Mouse (Mus musculus): ENCODE measurements around the gene Plekhf1. TPM values are rescaled to one million over a fixed set of nuclear protein-coding genes. Genes with fewer than 3 reads are reported as not detected.

Gene Plekhf1
- polyA plus RNA-seq, 1 experiment from 2014 or later = 0.81 TPM

GRCm38 (mm10) chr7:38212651-38213062, 15.2 kb downstream of the Plekhf1 start:
- H3K4me1 ChIP-seq (ENCODE audit: control insufficient read depth, insufficient read depth, low read length) = no peaks in the 10 kb centered on the region
- no peaks in the 10 kb centered on the region for H3K9me3 ChIP-seq (replicated peaks; ENCODE audit: control insufficient read depth, low read length)
- H3K9ac ChIP-seq (ENCODE audit: low read length) = no peak overlapping the region
- ATAC-seq (no peak), DNase-seq (ENCODE audit: low spot score) (no peak)
- H3K27me3 ChIP-seq (replicated peaks; ENCODE audit: control insufficient read depth, insufficient read depth, low read length) = no peaks in the 10 kb centered on the region
- H3K4me2 ChIP-seq (ENCODE audit: low read length) = no peak overlapping the region
- no peaks in the 10 kb centered on the region for H3K36me3 ChIP-seq (ENCODE audit: control insufficient read depth, insufficient read depth, low read length)
- H3K4me3 ChIP-seq (ENCODE audit: low read depth, low read length) = no peak overlapping the region
- WGBS = 63% methylated on average over 2 of the region's 3 CpGs
- no peak overlapping the region for H3K27ac ChIP-seq (ENCODE audit: low read depth, low read length)

- no peak for DNase-seq (ENCODE audit: low spot score)
- Histone ChIP-seq H3K36me3 (ENCODE audit: control insufficient read depth, insufficient read depth, low read length) (no peaks in the 10 kb centered on the region), H3K4me2 (ENCODE audit: low read length) (no peak overlapping the region), H3K4me1 (ENCODE audit: control insufficient read depth, insufficient read depth, low read length) (no peaks in the 10 kb centered on the region), H3K9me3 (replicated peaks; ENCODE audit: control insufficient read depth, low read length) (no peaks in the 10 kb centered on the region), H3K27me3 (replicated peaks; ENCODE audit: control insufficient read depth, insufficient read depth, low read length) (no peaks in the 10 kb centered on the region), H3K27ac (ENCODE audit: low read depth, low read length) (no peak overlapping the region), H3K4me3 (ENCODE audit: low read depth, low read length) (no peak overlapping the region), H3K9ac (ENCODE audit: low read length) (no peak overlapping the region)
- ATAC-seq = no peak
- WGBS = 79% methylated on average over 11 of the region's 11 CpGs
Observed at GRCm38 (mm10) chr7:38209478-38210152, 18.2 kb downstream of the Plekhf1 start.

DNA sequence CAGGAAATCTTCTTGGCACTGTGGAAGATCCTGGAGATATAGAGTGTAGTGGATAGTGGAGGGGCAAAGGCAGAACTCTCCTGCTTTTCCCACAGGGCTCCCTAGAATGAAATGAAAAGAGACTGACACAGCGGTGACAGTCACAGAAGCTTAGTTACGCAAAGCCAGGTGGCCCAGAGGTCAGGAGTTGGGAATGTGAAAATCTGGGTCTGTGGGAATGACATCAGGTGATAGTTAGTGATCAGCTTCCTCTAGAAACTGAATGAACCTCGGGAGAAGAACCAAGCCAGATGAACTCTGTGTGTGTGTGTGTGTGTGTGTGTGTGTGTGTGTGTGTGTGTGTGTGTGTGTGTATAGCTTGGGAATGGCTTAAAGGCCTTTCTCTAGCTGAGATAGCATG, 18.8 kb downstream of the Plekhf1 start:
- no peaks in the 10 kb centered on the region for H3K4me1 ChIP-seq (ENCODE audit: control insufficient read depth, insufficient read depth, low read length)
- ATAC-seq (no peak), DNase-seq (ENCODE audit: low spot score) (no peak)
- H3K36me3 ChIP-seq (ENCODE audit: control insufficient read depth, insufficient read depth, low read length) = no peaks in the 10 kb centered on the region
- WGBS = 77% methylated on average over 3 of the region's 3 CpGs
- no peak overlapping the region for H3K27ac ChIP-seq (ENCODE audit: low read depth, low read length)
- H3K27me3 ChIP-seq (replicated peaks; ENCODE audit: control insufficient read depth, insufficient read depth, low read length) = no peaks in the 10 kb centered on the region
- no peak overlapping the region for H3K9ac ChIP-seq (ENCODE audit: low read length)
- no peak overlapping the region for H3K4me2 ChIP-seq (ENCODE audit: low read length)
- H3K9me3 ChIP-seq (replicated peaks; ENCODE audit: control insufficient read depth, low read length) = no peaks in the 10 kb centered on the region
- H3K4me3 ChIP-seq (ENCODE audit: low read depth, low read length) = no peak overlapping the region

DNA sequence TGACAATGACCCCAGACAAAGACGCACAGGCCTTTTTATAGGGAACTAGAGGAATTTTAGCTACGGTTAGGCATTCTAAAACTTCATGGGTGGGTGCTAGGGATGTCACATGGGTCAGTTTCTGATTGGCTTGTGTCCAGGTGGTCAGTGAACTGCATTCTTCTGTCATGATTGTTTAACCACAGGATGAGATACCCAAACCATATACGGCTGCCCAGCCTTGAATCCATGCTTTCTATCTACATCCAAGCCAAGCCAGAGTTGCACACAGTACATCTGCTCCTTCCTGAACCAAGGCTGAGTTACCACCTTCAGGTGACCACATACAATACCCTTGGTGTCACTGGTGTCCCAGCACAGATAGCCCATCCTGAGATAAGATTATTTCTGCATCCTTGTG, 21.3 kb downstream of the Plekhf1 start:
- WGBS = 82% methylated on average over 3 of the region's 3 CpGs
- Histone ChIP-seq H3K4me1 (ENCODE audit: control insufficient read depth, insufficient read depth, low read length) (no peaks in the 10 kb centered on the region), H3K4me3 (ENCODE audit: low read depth, low read length) (no peak overlapping the region), H3K9ac (ENCODE audit: low read length) (no peak overlapping the region), H3K36me3 (ENCODE audit: control insufficient read depth, insufficient read depth, low read length) (no peaks in the 10 kb centered on the region), H3K4me2 (ENCODE audit: low read length) (no peak overlapping the region), H3K9me3 (replicated peaks; ENCODE audit: control insufficient read depth, low read length) (no peaks in the 10 kb centered on the region), H3K27ac (ENCODE audit: low read depth, low read length) (no peak overlapping the region), H3K27me3 (replicated peaks; ENCODE audit: control insufficient read depth, insufficient read depth, low read length) (no peaks in the 10 kb centered on the region)
- ATAC-seq (no peak), DNase-seq (ENCODE audit: low spot score) (no peak)

DNA sequence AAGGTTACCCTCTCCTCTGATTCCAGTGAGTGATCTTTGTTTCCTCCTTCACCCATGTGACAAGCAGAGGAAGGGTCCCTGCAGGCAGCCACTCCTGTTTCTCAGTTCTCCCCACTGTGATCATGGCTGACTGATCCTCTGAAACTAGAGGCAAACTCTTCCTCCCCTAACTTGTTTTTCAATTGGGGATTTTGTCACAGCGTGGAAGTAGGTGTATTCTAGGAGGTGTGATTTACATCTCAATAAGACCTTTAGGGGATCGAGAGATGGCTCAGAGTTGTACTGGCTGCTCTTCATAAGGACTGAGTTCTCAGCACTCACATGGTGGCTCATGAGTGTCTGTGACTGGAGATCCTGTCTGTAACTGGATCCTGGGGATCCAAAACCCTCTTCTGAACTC, 22.0 kb downstream of the Plekhf1 start:
- Histone ChIP-seq H3K27ac (ENCODE audit: low read depth, low read length) (no peak overlapping the region), H3K36me3 (ENCODE audit: control insufficient read depth, insufficient read depth, low read length) (no peaks in the 10 kb centered on the region), H3K4me1 (ENCODE audit: control insufficient read depth, insufficient read depth, low read length) (no peaks in the 10 kb centered on the region), H3K9me3 (replicated peaks; ENCODE audit: control insufficient read depth, low read length) (no peaks in the 10 kb centered on the region), H3K9ac (ENCODE audit: low read length) (no peak overlapping the region), H3K4me2 (ENCODE audit: low read length) (no peak overlapping the region), H3K4me3 (ENCODE audit: low read depth, low read length) (no peak overlapping the region), H3K27me3 (replicated peaks; ENCODE audit: control insufficient read depth, insufficient read depth, low read length) (no peaks in the 10 kb centered on the region)
- no peak for DNase-seq (ENCODE audit: low spot score)
- 27% methylated on average over 2 of the region's 2 CpGs for WGBS
- ATAC-seq = no peak

- ATAC-seq (no peak), DNase-seq (ENCODE audit: low spot score) (no peak)
- peaks cover 3% of the 10 kb centered on the region; the same call in 1 of the 2 replicates for H3K4me1 ChIP-seq (ENCODE audit: control insufficient read depth, insufficient read depth, low read length)
- no peaks in the 10 kb centered on the region for H3K27me3 ChIP-seq (replicated peaks; ENCODE audit: control insufficient read depth, insufficient read depth, low read length)
- H3K4me2 ChIP-seq (ENCODE audit: low read length) = no peak overlapping the region
- WGBS = 89% methylated on average over 6 of the region's 6 CpGs
- H3K9me3 ChIP-seq (replicated peaks; ENCODE audit: control insufficient read depth, low read length) = no peaks in the 10 kb centered on the region
- no peaks in the 10 kb centered on the region for H3K36me3 ChIP-seq (ENCODE audit: control insufficient read depth, insufficient read depth, low read length)
- no peak overlapping the region for H3K27ac ChIP-seq (ENCODE audit: low read depth, low read length)
- no peak overlapping the region for H3K4me3 ChIP-seq (ENCODE audit: low read depth, low read length)
- H3K9ac ChIP-seq (ENCODE audit: low read length) = no peak overlapping the region
Observed at GRCm38 (mm10) chr7:38204314-38204713, 23.5 kb downstream of the Plekhf1 start.

DNA sequence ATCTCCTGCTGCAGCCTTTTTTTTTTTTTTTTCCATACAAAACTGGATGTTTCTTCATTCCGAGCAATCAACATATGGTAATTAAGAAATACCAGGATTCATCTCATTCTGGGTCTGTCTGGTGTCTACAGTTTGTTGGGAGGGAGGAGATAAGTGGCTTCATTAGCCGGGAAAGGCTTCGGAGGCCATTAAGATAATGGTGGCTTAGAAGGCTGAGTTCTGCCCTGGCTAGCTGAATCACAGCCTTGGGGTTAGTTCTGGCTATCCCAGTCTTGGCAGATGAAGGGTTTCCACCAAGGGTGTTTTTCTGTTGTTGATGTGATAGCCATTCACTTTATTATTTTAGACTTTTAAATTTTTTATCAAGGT, 26.5 kb downstream of the Plekhf1 start:
- 26% methylated on average over 3 of the region's 3 CpGs for WGBS
- Histone ChIP-seq H3K4me3 (ENCODE audit: low read depth, low read length) (no peak overlapping the region), H3K27me3 (replicated peaks; ENCODE audit: control insufficient read depth, insufficient read depth, low read length) (no peaks in the 10 kb centered on the region), H3K4me2 (ENCODE audit: low read length) (no peak overlapping the region; the same call in 1 of the 2 replicates), H3K9ac (ENCODE audit: low read length) (no peak overlapping the region), H3K36me3 (ENCODE audit: control insufficient read depth, insufficient read depth, low read length) (no peaks in the 10 kb centered on the region), H3K27ac (ENCODE audit: low read depth, low read length) (0 out of 2 replicates have a peak overlapping the region, but pooled peaks have one; percentile 67), H3K4me1 (ENCODE audit: control insufficient read depth, insufficient read depth, low read length) (peaks cover 3% of the 10 kb centered on the region; the same call in 1 of the 2 replicates), H3K9me3 (replicated peaks; ENCODE audit: control insufficient read depth, low read length) (no peaks in the 10 kb centered on the region)
- ATAC-seq = peak; percentile 11; the same call in 1 of the 2 replicates
- DNase-seq (ENCODE audit: low spot score) = no peak

- H3K4me1 ChIP-seq (ENCODE audit: control insufficient read depth, insufficient read depth, low read length) = peaks cover 3% of the 10 kb centered on the region; the same call in 1 of the 2 replicates
- WGBS = 2% methylated on average over 28 of the region's 28 CpGs
- H3K4me2 ChIP-seq (ENCODE audit: low read length) = peak overlapping the region; percentile 45
- H3K9ac ChIP-seq (ENCODE audit: low read length) = peak overlapping the region; percentile 18
- H3K36me3 ChIP-seq (ENCODE audit: control insufficient read depth, insufficient read depth, low read length) = no peaks in the 10 kb centered on the region
- ATAC-seq (peak; percentile 90), DNase-seq (ENCODE audit: low spot score) (peak; percentile 90)
- no peaks in the 10 kb centered on the region for H3K9me3 ChIP-seq (replicated peaks; ENCODE audit: control insufficient read depth, low read length)
- H3K4me3 ChIP-seq (ENCODE audit: low read depth, low read length) = peak overlapping the region; percentile 13
- peak overlapping the region; percentile 67 for H3K27ac ChIP-seq (ENCODE audit: low read depth, low read length)
- no peaks in the 10 kb centered on the region for H3K27me3 ChIP-seq (replicated peaks; ENCODE audit: control insufficient read depth, insufficient read depth, low read length)
Observed at GRCm38 (mm10) chr7:38200606-38201289, 27.1 kb downstream of the Plekhf1 start.
